Mouse (Mus musculus): ENCODE results near the gene Mip.

- TF ChIP-seq POLR2A (IDR thresholded peaks at IDR 0.05; ENCODE audit: borderline replicate concordance, control insufficient read depth, low read depth, low read length): peak; percentile 18; the same call in 1 of the 2 replicates
- TF ChIP-seq CTCF (IDR thresholded peaks at IDR 0.05; ENCODE audit: control insufficient read depth, insufficient read depth, low read length): no peak
These were observed 31.6 kb upstream of the Mip start, which contains the start of gene Gls2 for GRCm38 (mm10) chr10:128194024-128194550.

Data from bone marrow, adult 2 months (tissue).